Mouse (Mus musculus) lung, adult 2 months (tissue): Measurements from ENCODE around the gene Trim2. TPM values are rescaled to one million over a fixed set of nuclear protein-coding genes. Genes with fewer than 3 reads are reported as not detected.

ENCODE experiments used
- DNase-seq: peaks from one replicate; pipeline ENCODE4 v3.0.0; 2022
- H3K4me1 ChIP-seq: fragments of 200-500 bp; 2 replicates; pipeline ENCODE4 v1.6.1; 2011; ENCODE audit warnings: low read length; ENCODE audit not compliant: control insufficient read depth, insufficient read depth
- H3K4me3 ChIP-seq: fragments of 200-500 bp; replicated peaks from 2 replicates; pipeline ENCODE3; 2011; ENCODE audit warnings: low read depth, mild to moderate bottlenecking, control low read depth, low read length; ENCODE audit errors: extremely low read depth
- CTCF ChIP-seq: fragments of 200-500 bp; IDR thresholded peaks from 2 replicates; pipeline ENCODE4 v1.5.1; 2011; ENCODE audit warnings: mild to moderate bottlenecking, low read length, control low read depth; ENCODE audit not compliant: insufficient read depth
- POLR2A ChIP-seq: fragments of 200-500 bp; IDR thresholded peaks from 2 replicates; pipeline ENCODE4 v1.6.1; 2011; ENCODE audit warnings: low read depth, mild to moderate bottlenecking, control low read depth, low read length, borderline replicate concordance; ENCODE audit errors: extremely low read depth
- WGBS: fragments of 180-500 bp; shearing (Covaris S2); methylation state at CpG from one replicate; pipeline ENCODE4 v1.1.7; 2018; 5-methylcytosine and 5-hydroxymethylcytosine counted together
- polyA plus RNA-seq: library from polyadenylated mRNA; depleted of rRNA; stranded (reverse); fragments of >200 nt; gene quantifications from 2 replicates; pipeline ENCODE4 v1.2.3, GENCODE M21; 2012

Gene Trim2
- polyA plus RNA-seq, 1 experiment: 26.3 TPM

DNA sequence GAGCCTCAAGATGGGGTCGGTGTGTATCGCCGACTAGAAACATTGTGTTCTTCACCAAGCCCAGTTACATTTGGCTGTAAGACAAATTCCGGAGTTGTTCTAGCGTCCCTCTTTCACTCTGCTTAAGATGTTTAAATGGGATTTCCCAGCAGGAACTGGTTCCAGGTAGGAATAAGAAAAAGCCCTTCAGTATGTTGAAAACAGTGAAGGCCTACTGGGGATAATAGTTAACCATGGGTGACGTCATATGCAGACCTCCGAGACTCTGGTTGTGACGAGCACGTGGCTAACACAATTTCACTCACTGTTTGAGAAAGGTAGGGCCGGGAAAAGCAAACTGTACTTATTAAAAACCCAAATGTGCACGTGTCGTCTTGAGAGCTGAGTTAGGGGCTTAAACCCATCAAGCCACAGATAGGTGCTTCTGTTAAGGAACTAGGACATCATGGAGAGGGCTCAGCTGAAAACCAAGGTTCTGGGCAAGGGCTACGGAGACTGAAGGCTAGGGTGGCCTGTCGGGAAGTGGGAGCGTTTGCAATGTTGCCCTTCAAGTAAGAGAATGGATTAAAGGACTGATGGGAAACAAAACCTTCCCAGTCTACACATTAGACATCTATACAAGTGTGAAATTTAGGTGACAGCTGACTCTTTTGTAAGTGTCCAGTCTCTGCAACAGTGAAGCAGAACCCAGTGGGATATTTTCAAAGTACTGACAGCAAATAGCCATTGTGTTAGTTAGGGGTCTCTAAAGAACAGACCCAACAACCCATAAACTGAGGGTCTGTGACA is 761 bp downstream of the Trim2 start:
- 56% methylated on average over 15 of the region's 15 CpGs for WGBS
- H3K4me3 ChIP-seq: no peak overlapping the region
- DNase-seq: no peak
- H3K4me1 ChIP-seq: 0 out of 2 replicates have a peak, but pooled peaks cover 2% of the 10 kb centered on the region
- no peak for TF ChIP-seq POLR2A
- TF ChIP-seq CTCF: no peak

DNA sequence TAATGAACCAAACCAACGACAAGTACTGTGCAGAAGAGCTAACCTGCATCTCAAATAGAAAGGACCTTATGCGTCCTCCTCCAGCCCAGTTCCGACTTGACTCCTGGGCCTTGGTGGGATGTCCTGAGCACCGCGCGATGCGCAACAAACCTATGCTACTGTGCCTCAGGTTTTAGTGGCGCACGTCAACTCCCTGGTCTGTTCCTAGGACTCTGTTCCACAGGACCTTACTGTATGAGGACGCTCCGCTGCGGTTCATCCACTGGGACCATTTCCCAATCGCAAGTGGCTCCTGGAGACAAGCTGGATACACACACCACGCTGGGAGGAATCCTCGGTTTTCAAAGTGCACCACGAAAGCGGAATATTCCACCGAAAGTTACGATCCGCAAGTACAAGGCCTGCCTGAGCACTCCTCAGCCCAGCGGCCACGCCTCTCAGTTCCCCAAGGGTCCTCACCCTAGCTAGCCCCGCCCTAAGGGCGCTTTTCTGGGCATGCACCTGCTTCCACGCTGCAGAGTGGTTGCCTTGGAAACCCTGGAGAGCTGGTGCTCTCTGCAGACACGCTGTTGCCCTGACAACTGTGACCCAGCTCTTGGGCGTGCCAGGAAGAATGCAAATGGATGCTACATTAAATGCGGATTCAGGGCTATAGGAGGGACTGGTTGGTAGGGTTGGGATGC is 1.5 kb downstream of the Trim2 start:
- 0 out of 2 replicates have a peak, but pooled peaks cover 2% of the 10 kb centered on the region for H3K4me1 ChIP-seq
- TF ChIP-seq CTCF (no peak), POLR2A (no peak)
- WGBS: 4% methylated on average over 28 of the region's 28 CpGs
- peak; percentile 77 for DNase-seq
- peak overlapping the region; percentile 33 for H3K4me3 ChIP-seq

DNA sequence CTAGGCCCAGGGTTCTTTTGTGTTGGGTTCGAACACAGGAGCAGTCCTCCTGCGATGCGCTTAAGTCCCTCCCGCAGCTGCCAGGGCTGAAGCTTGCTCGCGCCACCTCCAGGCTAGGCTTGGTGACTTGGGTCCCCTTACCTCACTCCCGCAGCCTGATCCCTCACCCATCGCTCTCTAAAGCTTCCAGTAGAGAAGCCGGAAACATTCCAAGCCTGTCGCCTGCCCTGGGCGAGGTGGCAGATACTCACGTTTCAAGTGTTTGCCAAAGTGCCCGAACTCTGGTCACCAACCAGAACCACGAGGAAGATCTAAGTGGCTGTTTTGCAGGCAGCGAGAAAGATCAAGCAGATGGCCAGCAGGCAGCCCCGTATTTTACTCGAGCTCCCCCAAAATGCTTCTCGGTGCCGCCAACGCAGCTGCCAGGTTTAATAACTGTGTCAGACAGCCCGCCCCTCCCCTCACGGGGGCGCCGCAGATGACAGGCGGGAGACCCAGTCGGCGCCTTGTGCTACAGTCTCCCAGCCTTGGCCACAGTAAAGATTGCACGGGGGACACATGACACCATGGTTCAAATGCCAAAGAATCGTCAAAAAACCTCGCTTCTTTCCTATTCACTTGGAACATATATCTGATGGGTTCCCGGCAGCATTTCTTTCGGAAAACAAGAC is 2.2 kb downstream of the Trim2 start:
- DNase-seq: peak; percentile 64
- WGBS: 2% methylated on average over 32 of the region's 32 CpGs
- Histone ChIP-seq H3K4me3 (peak overlapping the region; percentile 42), H3K4me1 (0 out of 2 replicates have a peak, but pooled peaks cover 2% of the 10 kb centered on the region)
- peak; percentile 34; the same call in 1 of the 2 replicates for TF ChIP-seq CTCF
- no peak for TF ChIP-seq POLR2A

DNA sequence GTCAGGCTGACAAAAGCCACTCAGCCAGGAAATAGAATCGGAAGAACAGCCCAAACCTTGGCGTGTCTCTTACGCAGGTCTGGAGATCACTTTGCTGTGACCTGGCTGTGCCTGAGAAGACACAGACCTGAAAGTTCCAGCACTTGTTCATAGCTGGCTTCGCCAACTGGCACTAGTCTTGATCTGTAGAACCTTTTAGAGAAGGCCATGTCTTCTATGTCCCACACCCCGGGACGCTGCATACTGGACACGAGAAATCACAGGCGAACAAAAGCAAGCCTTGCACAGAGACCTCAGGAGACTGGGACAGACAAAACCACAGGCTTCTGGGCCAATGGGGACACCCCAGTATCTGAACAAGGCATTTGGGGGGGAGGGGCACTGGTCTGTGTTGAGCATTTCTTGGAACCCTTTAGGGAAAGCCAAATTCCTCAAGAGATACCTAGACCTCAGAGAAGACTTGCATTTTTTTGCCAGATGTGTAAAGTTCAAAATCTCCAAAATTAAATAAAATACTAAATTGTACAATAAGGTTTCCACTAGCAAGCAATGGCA is 3.2 kb downstream of the Trim2 start:
- 91% methylated on average over 8 of the region's 8 CpGs for WGBS
- no peak for DNase-seq
- no peak for TF ChIP-seq CTCF
- no peak for TF ChIP-seq POLR2A
- Histone ChIP-seq H3K4me1 (0 out of 2 replicates have a peak, but pooled peaks cover 2% of the 10 kb centered on the region), H3K4me3 (no peak overlapping the region)

DNA sequence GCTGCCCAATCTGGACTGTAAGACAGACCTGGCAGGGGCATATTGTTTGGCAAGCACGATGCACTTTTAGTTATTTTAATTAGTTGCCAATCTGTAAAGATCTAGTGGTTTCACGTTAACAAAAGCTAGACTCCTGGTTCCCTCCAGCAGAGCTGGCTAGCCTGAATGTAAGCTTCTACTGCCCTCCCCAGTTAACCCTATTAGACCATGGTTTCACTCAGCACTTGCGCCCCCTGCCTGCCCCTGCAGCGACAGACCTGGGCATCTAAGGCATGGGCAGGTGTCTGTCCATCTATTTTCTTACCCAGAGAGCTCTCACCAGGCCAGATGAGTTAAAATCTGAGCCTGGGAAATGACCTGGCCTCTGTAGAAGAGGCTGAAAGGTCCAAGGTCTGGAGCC is 4.4 kb downstream of the Trim2 start:
- TF ChIP-seq CTCF (peak; percentile 48; the same call in 1 of the 2 replicates), POLR2A (no peak)
- DNase-seq: peak; percentile 28
- Histone ChIP-seq H3K4me1 (0 out of 2 replicates have a peak, but pooled peaks cover 2% of the 10 kb centered on the region), H3K4me3 (no peak overlapping the region)
- WGBS: 30% methylated on average over 4 of the region's 4 CpGs

DNA sequence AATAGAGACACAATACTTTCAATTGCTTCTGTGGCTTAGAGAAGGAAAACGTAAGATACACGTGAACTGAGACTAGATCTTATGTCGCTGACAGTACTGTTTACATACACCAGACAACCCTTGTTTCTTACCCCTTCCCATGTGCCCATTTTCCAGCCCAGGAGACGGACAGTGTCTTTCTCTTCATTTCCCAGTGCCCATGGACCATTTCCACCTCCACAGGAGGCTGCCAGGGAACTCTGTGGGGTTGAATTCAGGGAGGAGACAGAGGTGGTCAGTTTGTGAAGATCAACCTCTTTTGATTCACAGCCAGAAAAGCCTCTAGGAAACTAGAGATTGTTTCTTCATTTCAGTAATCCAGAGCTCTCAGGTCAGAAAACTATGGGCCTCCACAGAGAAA is 5.0 kb downstream of the Trim2 start:
- 0 out of 2 replicates have a peak, but pooled peaks cover 2% of the 10 kb centered on the region for H3K4me1 ChIP-seq
- H3K4me3 ChIP-seq: no peak overlapping the region
- 86% methylated on average over 4 of the region's 4 CpGs for WGBS
- TF ChIP-seq CTCF (no peak), POLR2A (no peak)
- no peak for DNase-seq

DNA sequence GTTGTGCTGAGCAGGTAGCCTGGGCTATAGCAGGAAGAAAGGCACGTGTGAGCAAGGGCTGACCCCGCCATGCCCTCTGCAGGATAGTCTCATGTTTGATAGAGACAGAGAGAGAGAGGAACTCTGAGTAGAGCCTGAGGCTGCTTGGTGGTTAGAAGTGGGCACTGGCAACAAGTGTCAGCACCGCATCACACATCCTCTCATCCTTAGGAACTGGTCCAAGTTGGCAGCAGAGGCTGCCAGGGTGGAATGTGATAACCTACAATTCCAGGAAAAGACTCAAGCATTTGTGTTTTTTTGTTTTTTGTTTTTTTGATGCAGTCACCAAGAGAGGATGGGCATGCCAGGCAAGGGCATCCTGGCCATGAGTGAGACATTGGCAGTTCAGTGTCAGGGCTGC is 8.5 kb downstream of the Trim2 start:
- no peak for TF ChIP-seq POLR2A
- TF ChIP-seq CTCF: no peak
- 45% methylated on average over 3 of the region's 3 CpGs for WGBS
- H3K4me1 ChIP-seq: no peaks in the 10 kb centered on the region
- no peak overlapping the region for H3K4me3 ChIP-seq
- DNase-seq: no peak

DNA sequence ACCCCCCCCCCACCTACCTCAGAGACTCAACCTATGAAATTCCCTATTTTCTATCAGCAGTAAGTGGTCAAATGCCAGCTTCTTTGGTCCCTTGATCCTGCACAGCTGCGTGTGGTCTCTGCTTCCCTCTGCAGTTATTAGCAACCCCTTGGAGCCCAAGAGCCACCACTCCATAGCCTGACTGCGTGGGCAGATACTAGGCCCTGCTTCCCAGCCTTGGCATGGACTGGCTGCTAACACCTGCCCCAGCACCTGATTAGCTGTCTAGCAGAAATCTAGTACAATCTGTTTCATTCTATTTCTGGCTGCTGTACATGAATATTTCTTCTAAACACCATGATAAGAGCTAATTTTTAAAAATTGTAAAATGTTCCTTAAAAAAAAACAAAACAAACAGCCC is 10.0 kb downstream of the Trim2 start:
- DNase-seq: no peak
- Histone ChIP-seq H3K4me1 (no peaks in the 10 kb centered on the region), H3K4me3 (no peak overlapping the region)
- WGBS: 62% methylated on average over 2 of the region's 2 CpGs
- no peak for TF ChIP-seq POLR2A
- TF ChIP-seq CTCF: no peak

DNA sequence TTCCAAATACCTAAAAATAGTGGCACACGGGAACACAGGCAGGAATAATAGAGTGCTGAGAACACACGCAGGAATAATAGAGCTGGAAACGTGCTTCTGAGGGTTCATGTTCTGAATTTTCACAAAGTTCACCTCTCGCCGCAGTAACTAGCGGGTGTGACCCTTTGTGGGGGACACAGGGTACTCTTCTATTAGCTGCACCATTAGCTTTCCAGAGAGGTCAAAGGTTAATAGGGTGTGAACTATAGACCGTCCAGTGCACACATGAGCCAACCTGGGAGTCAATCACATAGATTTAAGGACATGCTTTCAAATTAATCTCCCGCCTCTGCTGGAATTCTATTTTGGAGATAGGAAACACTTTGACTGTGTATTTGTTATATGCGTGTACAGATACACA is 11.9 kb downstream of the Trim2 start:
- Histone ChIP-seq H3K4me3 (no peak overlapping the region), H3K4me1 (no peaks in the 10 kb centered on the region)
- no peak for DNase-seq
- WGBS: 88% methylated on average over 9 of the region's 9 CpGs
- TF ChIP-seq POLR2A: no peak
- no peak for TF ChIP-seq CTCF
